Mouse (Mus musculus) spleen, adult 2 months (tissue): ENCODE results near the gene Slc2a5. TPM values are rescaled to one million over a fixed set of nuclear protein-coding genes. Genes with fewer than 3 reads are reported as not detected.

Experiments
- DNase-seq, 2 experiments: peaks; one replicate each; pipeline versions ENCODE4 v3.0.0 to v3.0.0-alpha.2; 2012 to 2021; ENCODE audit warnings: low spot score in 2 of 2, low read depth in 1 of 2
- H3K27ac ChIP-seq: fragments of 200-500 bp; 2 replicates; pipeline ENCODE4 v1.5.1; 2012; ENCODE audit warnings: low read length, inconsistent platforms; ENCODE audit not compliant: insufficient read depth
- H3K27me3 ChIP-seq: fragments of 200-500 bp; 2 replicates; pipeline ENCODE4 v1.6.1; 2012; ENCODE audit warnings: mild to moderate bottlenecking, moderate library complexity, low read length, inconsistent platforms; ENCODE audit not compliant: control insufficient read depth, insufficient read depth
- H3K36me3 ChIP-seq: fragments of 200-500 bp; 2 replicates; pipeline ENCODE4 v1.6.1; 2012; ENCODE audit warnings: mild to moderate bottlenecking, low read length, inconsistent platforms; ENCODE audit not compliant: control insufficient read depth, insufficient read depth
- H3K4me1 ChIP-seq: fragments of 200-500 bp; 2 replicates; pipeline ENCODE4 v1.6.1; 2011; ENCODE audit warnings: inconsistent platforms; ENCODE audit not compliant: control insufficient read depth, insufficient read depth, insufficient read length
- H3K4me3 ChIP-seq: fragments of 200-500 bp; 2 replicates; pipeline ENCODE4 v1.5.1; 2011; ENCODE audit warnings: mild to moderate bottlenecking, inconsistent platforms; ENCODE audit not compliant: insufficient read depth, insufficient read length; ENCODE audit errors: extremely low read depth
- CTCF ChIP-seq: fragments of 200-500 bp; IDR thresholded peaks from 2 replicates; pipeline ENCODE4 v1.5.1; 2011; ENCODE audit warnings: mild to moderate bottlenecking, inconsistent platforms; ENCODE audit not compliant: insufficient read depth, insufficient read length, insufficient replicate concordance; ENCODE audit errors: extremely low read depth
- POLR2A ChIP-seq: fragments of 200-500 bp; IDR thresholded peaks from 2 replicates; pipeline ENCODE4 v1.6.1; 2011; ENCODE audit warnings: low read depth, low read length, inconsistent platforms
- WGBS: fragments of 180-500 bp; shearing (Covaris S2); methylation state at CpG from one replicate; pipeline ENCODE4 v1.1.7; 2018; 5-methylcytosine and 5-hydroxymethylcytosine counted together
- polyA plus RNA-seq: library from polyadenylated mRNA; depleted of rRNA; stranded (reverse); fragments of >200 nt; gene quantifications from 2 replicates; pipeline ENCODE4 v1.2.3, GENCODE M21; 2012; rRNA removed

Gene Slc2a5
- polyA plus RNA-seq, 1 experiment: 0.05 TPM

GRCm38 (mm10) chr4:150181304-150181703 lies 62.2 kb downstream of the Slc2a5 start:
- Histone ChIP-seq H3K4me1 (no peaks in the 10 kb centered on the region), H3K4me3 (no peak overlapping the region), H3K36me3 (no peaks in the 10 kb centered on the region), H3K27ac (no peak overlapping the region), H3K27me3 (no peaks in the 10 kb centered on the region)
- TF ChIP-seq POLR2A (no peak), CTCF (no peak)
- 90% methylated on average over 7 of the region's 7 CpGs for WGBS
- no peak for DNase-seq

GRCm38 (mm10) chr4:150188236-150188635 lies 69.2 kb downstream of the Slc2a5 start:
- Histone ChIP-seq H3K4me1 (no peaks in the 10 kb centered on the region), H3K4me3 (no peak overlapping the region), H3K27me3 (no peaks in the 10 kb centered on the region), H3K27ac (no peak overlapping the region), H3K36me3 (no peaks in the 10 kb centered on the region)
- DNase-seq: no peak
- 71% methylated on average over 11 of the region's 11 CpGs for WGBS
- no peak for TF ChIP-seq CTCF
- no peak for TF ChIP-seq POLR2A

GRCm38 (mm10) chr4:150192199-150192598 lies 73.1 kb downstream of the Slc2a5 start:
- Histone ChIP-seq H3K27ac (no peak overlapping the region), H3K36me3 (no peaks in the 10 kb centered on the region), H3K27me3 (no peaks in the 10 kb centered on the region), H3K4me3 (no peak overlapping the region), H3K4me1 (no peaks in the 10 kb centered on the region)
- WGBS: 83% methylated on average over 6 of the region's 6 CpGs
- DNase-seq: no peak
- no peak for TF ChIP-seq POLR2A
- no peak for TF ChIP-seq CTCF

Other genes starting within 250 kb of the Slc2a5 start
- 5.9 and 8.1 TPM in 2 replicates for gene Spsb1, start 164.2 kb upstream of the Slc2a5 start, polyA plus RNA-seq
- 36.1 and 45.6 TPM in 2 replicates for gene H6pd, start 110.3 kb upstream of the Slc2a5 start, polyA plus RNA-seq
- 4.2 and 5.8 TPM in 2 replicates for gene Gpr157, start 31.9 kb upstream of the Slc2a5 start, polyA plus RNA-seq
- not detected in 2 replicates for gene Slc2a7, start 29.7 kb downstream of the Slc2a5 start, polyA plus RNA-seq
- gene Car6, start 82.0 kb downstream of the Slc2a5 start, polyA plus RNA-seq: not detected in 2 replicates
- 120 and 224 TPM in 2 replicates for gene Eno1, start 117.4 kb downstream of the Slc2a5 start, polyA plus RNA-seq
- 66.2 and 70.3 TPM in 2 replicates for gene Rere, start 162.4 kb downstream of the Slc2a5 start, polyA plus RNA-seq